ENCODE assay signal across 28 mouse cellular contexts in genomic region chr19:27325558-27325957, GRCm38 (mm10). TPM values are rescaled to one million over a fixed set of nuclear protein-coding genes. Genes with fewer than 3 reads are reported as not detected.
A peak's percentile ranks its signal among the peaks of the same experiment; 100 is the strongest.
DNase-seq lines count a peak whose midpoint lies in the region; ATAC-seq and TF ChIP-seq lines count a peak whose summit lies in the region.
"Had no signal": no experiment of that assay in that cellular context is flagged by ENCODE, and none has a peak within 500 bp of the region (broad histone marks: within the 10 kb centered on the region; RNA-seq: fewer than 3 reads in every experiment).

No protein-coding gene starts in this region.

- ATAC-seq in liver, embryonic 12.5 days: no peak
- 0 out of 2 replicates have a peak, but pooled peaks have one; percentile 40 for ATAC-seq in intestine, embryonic 14.5 days (replicated peaks; ENCODE audit: low FRiP score, low TSS enrichment, low read depth)
- ATAC-seq in intestine, embryonic 16.5 days: peak; percentile 66
- no peak for ATAC-seq in forebrain, embryonic 14.5 days
- no peak for ATAC-seq in kidney, embryonic 15.5 days (replicated peaks; ENCODE audit: low FRiP score)
- ATAC-seq: activated CD4-positive, CD25-positive, alpha-beta regulatory T cell, adult 4 months; CD4-positive, CD25-positive, alpha-beta regulatory T cell, adult 4 months; forebrain, embryonic 13.5 days; Patski had no signal

- no peak overlapping the region for H3K4me2 ChIP-seq in liver, embryonic 12.5 days
- no peak overlapping the region for H3K4me2 ChIP-seq in intestine, embryonic 14.5 days (ENCODE audit: low read length)
- H3K4me2 ChIP-seq in intestine, embryonic 16.5 days (ENCODE audit: low read depth, low read length): no peak overlapping the region
- no peak overlapping the region for H3K4me2 ChIP-seq in forebrain, embryonic 14.5 days (ENCODE audit: low read length)
- H3K4me2 ChIP-seq in kidney, embryonic 15.5 days: no peak overlapping the region
- H3K4me2 ChIP-seq: embryonic facial prominence, embryonic 12.5 days; forebrain, embryonic 13.5 days had no signal

- no peak overlapping the region for H3K27ac ChIP-seq in liver, adult 2 months (replicated peaks; ENCODE audit: insufficient read depth, low read depth, low read length)
- no peak overlapping the region for H3K27ac ChIP-seq in liver, embryonic 12.5 days
- H3K27ac ChIP-seq in intestine, embryonic 14.5 days (ENCODE audit: low read depth): no peak overlapping the region
- no peak overlapping the region for H3K27ac ChIP-seq in intestine, embryonic 16.5 days (ENCODE audit: low read length)
- H3K27ac ChIP-seq in small intestine, adult 2 months (ENCODE audit: insufficient read depth, low read depth, low read length): peak overlapping the region; percentile 44; the same call in 1 of the 2 replicates
- H3K27ac ChIP-seq in forebrain, embryonic 14.5 days (ENCODE audit: low read depth, low read length): no peak overlapping the region
- no peak overlapping the region for H3K27ac ChIP-seq in kidney, embryonic 15.5 days
- H3K27ac ChIP-seq: embryonic facial prominence, embryonic 10.5 days; embryonic facial prominence, embryonic 12.5 days; forebrain, embryonic 13.5 days had no signal

- H3K9me3 ChIP-seq in liver, embryonic 12.5 days (replicated peaks): no peaks in the 10 kb centered on the region
- H3K9me3 ChIP-seq in intestine, embryonic 14.5 days (ENCODE audit: control insufficient read depth, low read length): no peaks in the 10 kb centered on the region
- no peaks in the 10 kb centered on the region for H3K9me3 ChIP-seq in intestine, embryonic 16.5 days (ENCODE audit: control insufficient read depth, low read length)
- H3K9me3 ChIP-seq in forebrain, embryonic 14.5 days (replicated peaks; ENCODE audit: control insufficient read depth, low read length): no peaks in the 10 kb centered on the region
- H3K9me3 ChIP-seq in kidney, embryonic 15.5 days (replicated peaks): no peaks in the 10 kb centered on the region
- H3K9me3 ChIP-seq: embryonic facial prominence, embryonic 10.5 days; embryonic facial prominence, embryonic 12.5 days; forebrain, embryonic 13.5 days; G1E had no signal

- no peak for TF ChIP-seq POLR2A in liver, adult 2 months (IDR thresholded peaks at IDR 0.05; ENCODE audit: extremely low read depth, insufficient read depth, low read length)
- TF ChIP-seq POLR2A in small intestine, adult 2 months (IDR thresholded peaks at IDR 0.05; ENCODE audit: low read depth, low read length): no peak

- no peak overlapping the region for H3K9ac ChIP-seq in liver, adult 2 months (ENCODE audit: low read depth, low read length)
- no peak overlapping the region for H3K9ac ChIP-seq in liver, embryonic 12.5 days
- no peak overlapping the region for H3K9ac ChIP-seq in intestine, embryonic 14.5 days (ENCODE audit: low read length)
- no peak overlapping the region for H3K9ac ChIP-seq in intestine, embryonic 16.5 days (ENCODE audit: low read depth, low read length)
- no peak overlapping the region for H3K9ac ChIP-seq in forebrain, embryonic 14.5 days (ENCODE audit: low read length)
- no peak overlapping the region for H3K9ac ChIP-seq in kidney, embryonic 15.5 days
- H3K9ac ChIP-seq: embryonic facial prominence, embryonic 12.5 days; forebrain, embryonic 13.5 days had no signal

- H3K4me3 ChIP-seq in liver, adult 2 months (ENCODE audit: insufficient read depth, low read depth, low read length): no peak overlapping the region
- no peak overlapping the region for H3K4me3 ChIP-seq in liver, embryonic 12.5 days
- no peak overlapping the region for H3K4me3 ChIP-seq in intestine, embryonic 14.5 days (ENCODE audit: low read depth, low read length)
- no peak overlapping the region for H3K4me3 ChIP-seq in intestine, embryonic 16.5 days (ENCODE audit: low read length)
- H3K4me3 ChIP-seq in small intestine, adult 2 months (ENCODE audit: low read depth, low read length): no peak overlapping the region
- H3K4me3 ChIP-seq in forebrain, embryonic 14.5 days (ENCODE audit: low read depth, low read length): no peak overlapping the region
- H3K4me3 ChIP-seq in kidney, embryonic 15.5 days (replicated peaks): no peak overlapping the region
- H3K4me3 ChIP-seq: embryonic facial prominence, embryonic 10.5 days; embryonic facial prominence, embryonic 12.5 days; forebrain, embryonic 13.5 days had no signal

- H3K79me2 ChIP-seq in liver, adult 2 months (ENCODE audit: control insufficient read depth, insufficient read depth, low read length): no peaks in the 10 kb centered on the region

- intact Hi-C loops in heart, postnatal 10 days (cut with DNase I): no loop called here

- peaks cover 8% of the 10 kb centered on the region for H3K4me1 ChIP-seq in liver, adult 2 months (ENCODE audit: control insufficient read depth, insufficient read depth, low read length)
- no peaks in the 10 kb centered on the region for H3K4me1 ChIP-seq in liver, embryonic 12.5 days
- H3K4me1 ChIP-seq in intestine, embryonic 14.5 days (replicated peaks; ENCODE audit: control insufficient read depth, insufficient read depth, low read length): no peaks in the 10 kb centered on the region
- H3K4me1 ChIP-seq in intestine, embryonic 16.5 days (ENCODE audit: control insufficient read depth, insufficient read depth, low read length): 0 out of 2 replicates have a peak, but pooled peaks cover 7% of the 10 kb centered on the region
- H3K4me1 ChIP-seq in small intestine, adult 2 months (ENCODE audit: control insufficient read depth, insufficient read depth, insufficient read length, low read length): no peaks in the 10 kb centered on the region
- H3K4me1 ChIP-seq in forebrain, embryonic 14.5 days (ENCODE audit: control insufficient read depth, insufficient read depth, low read length): no peaks in the 10 kb centered on the region
- H3K4me1 ChIP-seq in kidney, embryonic 15.5 days: peaks cover 9% of the 10 kb centered on the region
- H3K4me1 ChIP-seq: embryonic facial prominence, embryonic 12.5 days; forebrain, embryonic 13.5 days had no signal

- no peaks in the 10 kb centered on the region for H3K36me3 ChIP-seq in liver, adult 2 months (ENCODE audit: control insufficient read depth, insufficient read depth, low read length)
- H3K36me3 ChIP-seq in liver, embryonic 12.5 days: no peaks in the 10 kb centered on the region
- H3K36me3 ChIP-seq in intestine, embryonic 14.5 days (ENCODE audit: control insufficient read depth, insufficient read depth, low read length): no peaks in the 10 kb centered on the region
- no peaks in the 10 kb centered on the region for H3K36me3 ChIP-seq in intestine, embryonic 16.5 days (ENCODE audit: control insufficient read depth, insufficient read depth, low read length)
- H3K36me3 ChIP-seq in small intestine, adult 2 months (ENCODE audit: control insufficient read depth, insufficient read depth, low read length): no peaks in the 10 kb centered on the region
- H3K36me3 ChIP-seq in forebrain, embryonic 14.5 days (ENCODE audit: control insufficient read depth, insufficient read depth, low read length): no peaks in the 10 kb centered on the region
- no peaks in the 10 kb centered on the region for H3K36me3 ChIP-seq in kidney, embryonic 15.5 days
- H3K36me3 ChIP-seq: embryonic facial prominence, embryonic 10.5 days; embryonic facial prominence, embryonic 12.5 days; G1E had no signal

- WGBS in liver, adult 2 months: 46% methylated on average over 6 of the region's 6 CpGs
- 63% methylated on average over 6 of the region's 6 CpGs for WGBS in liver, embryonic 12.5 days (ENCODE audit: insufficient replicate concordance)
- 50% methylated on average over 6 of the region's 6 CpGs for WGBS in intestine, embryonic 14.5 days
- 54% methylated on average over 6 of the region's 6 CpGs for WGBS in intestine, embryonic 16.5 days
- WGBS in small intestine, adult 2 months: 34% methylated on average over 6 of the region's 6 CpGs
- WGBS in forebrain, embryonic 14.5 days: 92% methylated on average over 6 of the region's 6 CpGs
- 44% methylated on average over 6 of the region's 6 CpGs for WGBS in kidney, embryonic 15.5 days

- TF ChIP-seq CTCF in liver, adult 2 months (IDR thresholded peaks at IDR 0.05; ENCODE audit: low read depth, low read length): no peak
- no peak for TF ChIP-seq CTCF in small intestine, adult 2 months (IDR thresholded peaks at IDR 0.05; ENCODE audit: extremely low read depth, insufficient read length, insufficient replicate concordance, low read depth, low read length)

- peak; percentile 62 for DNase-seq in liver, adult 2 months (ENCODE audit: extremely low read depth, low read depth, low spot score)
- peak; percentile 41 for DNase-seq in intestine, embryonic 14.5 days (ENCODE audit: low spot score)
- DNase-seq in forebrain, embryonic 14.5 days (ENCODE audit: low spot score): no peak
- DNase-seq in heart, postnatal 10 days: no peak
- DNase-seq: adrenal gland, adult 8-10 months; adrenal gland, postnatal 14 days; adrenal gland, postnatal 36 days; B cell, adult 2 months; cerebellum, adult 11-12 months; cerebellum, adult 2 months; cerebellum, adult 9-10 months; cerebellum, postnatal 10 days; cerebellum, postnatal 25 days had no signal

- peaks cover 9% of the 10 kb centered on the region; the same call in 1 of the 2 replicates for H3K27me3 ChIP-seq in liver, adult 2 months (ENCODE audit: control insufficient read depth, insufficient read depth, low read length)
- H3K27me3 ChIP-seq in liver, embryonic 12.5 days (replicated peaks): no peaks in the 10 kb centered on the region
- no peaks in the 10 kb centered on the region for H3K27me3 ChIP-seq in intestine, embryonic 14.5 days (replicated peaks; ENCODE audit: control insufficient read depth, insufficient read depth, low read length)
- H3K27me3 ChIP-seq in intestine, embryonic 16.5 days (replicated peaks; ENCODE audit: control insufficient read depth, insufficient read depth, low read length): no peaks in the 10 kb centered on the region
- no peaks in the 10 kb centered on the region for H3K27me3 ChIP-seq in small intestine, adult 2 months (ENCODE audit: control insufficient read depth, insufficient read depth, low read length)
- H3K27me3 ChIP-seq in forebrain, embryonic 14.5 days (replicated peaks; ENCODE audit: control insufficient read depth, insufficient read depth, low read length): no peaks in the 10 kb centered on the region
- H3K27me3 ChIP-seq in kidney, embryonic 15.5 days: no peaks in the 10 kb centered on the region
- H3K27me3 ChIP-seq: CH12.LX; embryonic facial prominence, embryonic 12.5 days; forebrain, embryonic 13.5 days; Patski had no signal

RNA-seq across cellular contexts. Expression of gene Kcnv2, which starts 3.2 kb away (rescaled TPM):
- not detected in 2 replicates for total RNA-seq in liver, adult 2 months (2014; rRNA removed)
- not detected in 2 replicates for polyA plus RNA-seq in liver, adult 2 months (2012; rRNA removed)
- polyA plus RNA-seq in liver, embryonic 12.5 days (2016; fragmentation: Nextera tagmentation; extraction: Ambion mirVana): not detected in 2 replicates
- 0.26 and 0.46 TPM in 2 replicates for polyA plus RNA-seq in intestine, embryonic 14.5 days (2014; fragmentation: Nextera tagmentation; extraction: Ambion mirVana)
- polyA plus RNA-seq in intestine, embryonic 16.5 days (2015; fragmentation: Nextera tagmentation; extraction: Ambion mirVana): 0.07 and 0.13 TPM in 2 replicates
- polyA plus RNA-seq in small intestine, adult 2 months (2012; rRNA removed): 0.01 and 0.03 TPM in 2 replicates
- polyA plus RNA-seq in forebrain, embryonic 14.5 days (2014; fragmentation: Nextera tagmentation; extraction: Ambion mirVana): not detected in 2 replicates
- 0.21 and 0.37 TPM in 2 replicates for polyA plus RNA-seq in kidney, embryonic 15.5 days (2015; fragmentation: Nextera tagmentation; extraction: Ambion mirVana)
- total RNA-seq in heart, postnatal 10 days (2021): under 1 TPM; 0.15 to 0.31 TPM
- total RNA-seq: adrenal gland, adult 8-10 months; CH12.LX had no signal
- polyA plus RNA-seq: CD4-positive, CD25-positive, alpha-beta regulatory T cell, adult 4 months; cortical plate, adult 2 months; embryonic facial prominence, embryonic 14.5 days; forebrain, embryonic 11.5 days; forebrain, embryonic 13.5 days; G1E; Patski had no signal

Comparison
In these comparisons a context has a peak if more than half of its experiments do, and no peak if none do; other contexts are left out.
1. DNase-seq: peak in liver, adult 2 months (single experiment) and intestine, embryonic 14.5 days (single experiment); none in forebrain, embryonic 14.5 days (single experiment) and heart, postnatal 10 days (0 of 2).
2. ATAC-seq: peak in intestine, embryonic 14.5 days (single experiment) and intestine, embryonic 16.5 days (single experiment); none in liver, embryonic 12.5 days (single experiment), forebrain, embryonic 14.5 days (single experiment) and kidney, embryonic 15.5 days (single experiment).